Mouse (Mus musculus) neural tube, embryonic 15.5 days (tissue): ENCODE results near the gene Src. TPM values are rescaled to one million over a fixed set of nuclear protein-coding genes. Genes with fewer than 3 reads are reported as not detected.

Source experiments
- ATAC-seq: fragments of 200-750 bp; cut with Nextera tagmentation; 2 replicates; pipeline ENCODE4 v1.8.0; 2017; ENCODE audit warnings: mild to moderate bottlenecking, moderate TSS enrichment, moderate library complexity; ENCODE audit not compliant: low FRiP score
- H3K27ac ChIP-seq: fragments of 300-500 bp; sonication (generic); replicated peaks from 2 replicates; pipeline ENCODE4 v1.5.1; 2015; ENCODE audit warnings: mild to moderate bottlenecking, inconsistent platforms
- H3K27me3 ChIP-seq: fragments of 300-500 bp; sonication (generic); replicated peaks from 2 replicates; pipeline ENCODE4 v1.6.1; 2015; ENCODE audit warnings: inconsistent platforms
- H3K36me3 ChIP-seq: fragments of 300-500 bp; sonication (generic); 2 replicates; pipeline ENCODE4 v1.6.1; 2015; ENCODE audit warnings: inconsistent platforms
- H3K4me1 ChIP-seq: fragments of 300-500 bp; sonication (generic); 2 replicates; pipeline ENCODE4 v1.6.1; 2015; ENCODE audit warnings: inconsistent platforms
- H3K4me2 ChIP-seq: fragments of 300-500 bp; sonication (generic); 2 replicates; pipeline ENCODE4 v1.6.1; 2015; ENCODE audit warnings: inconsistent platforms, mild to moderate bottlenecking, moderate library complexity
- H3K4me3 ChIP-seq: fragments of 300-500 bp; sonication (generic); replicated peaks from 2 replicates; pipeline ENCODE4 v1.5.1; 2015; ENCODE audit warnings: mild to moderate bottlenecking, inconsistent platforms
- H3K9ac ChIP-seq: fragments of 300-500 bp; sonication (generic); replicated peaks from 2 replicates; pipeline ENCODE4 v1.6.1; 2015; ENCODE audit warnings: mild to moderate bottlenecking, inconsistent platforms
- H3K9me3 ChIP-seq: fragments of 300-500 bp; sonication (generic); replicated peaks from 2 replicates; pipeline ENCODE4 v1.6.1; 2016; ENCODE audit warnings: inconsistent platforms
- WGBS: fragments of 180-500 bp; shearing (Covaris S2); methylation state at CpG from one replicate; pipeline ENCODE4 v1.1.7; 2015; ENCODE audit warnings: mixed read lengths; 5-methylcytosine and 5-hydroxymethylcytosine counted together
- polyA plus RNA-seq: library from polyadenylated mRNA; unstranded; fragments of >200 nt; fragmentation: Nextera tagmentation; extraction: Ambion mirVana; gene quantifications from 2 replicates; pipeline ENCODE4 v1.2.1, GENCODE M21; 2015

The Src gene
- polyA plus RNA-seq, 1 experiment from 2014 or later: 33.0 TPM

DNA sequence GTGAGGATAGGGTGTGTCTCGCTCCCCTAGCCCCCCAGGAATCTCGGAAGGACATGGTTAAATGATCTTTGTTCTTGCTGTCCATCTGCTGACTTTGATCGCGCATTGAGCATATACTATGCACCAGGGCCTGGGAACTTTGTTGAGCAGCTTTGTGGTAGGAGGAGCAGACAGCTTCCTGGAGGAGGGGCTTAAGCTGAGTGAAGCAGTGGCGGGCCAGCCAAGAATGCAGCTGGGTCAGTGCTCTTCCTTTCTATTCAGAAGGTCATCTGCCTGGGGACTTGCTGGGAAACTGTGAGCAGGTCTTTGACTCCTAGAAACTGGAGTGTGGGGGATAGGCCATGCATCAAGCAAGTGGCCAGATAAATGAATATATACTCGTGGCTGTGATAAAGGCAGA is 7.9 kb downstream of the Src start:
- no peak overlapping the region for H3K9ac ChIP-seq
- H3K27ac ChIP-seq: 0 out of 2 replicates have a peak overlapping the region, but pooled peaks have one; percentile 90
- H3K36me3 ChIP-seq: 0 out of 2 replicates have a peak, but pooled peaks cover 4% of the 10 kb centered on the region
- no peak for ATAC-seq
- no peaks in the 10 kb centered on the region for H3K27me3 ChIP-seq
- peaks cover 81% of the 10 kb centered on the region for H3K4me1 ChIP-seq
- peak overlapping the region; percentile 90 for H3K4me2 ChIP-seq
- WGBS: 79% methylated on average over 6 of the region's 6 CpGs
- H3K4me3 ChIP-seq: 0 out of 2 replicates have a peak overlapping the region, but pooled peaks have one; percentile 79
- no peaks in the 10 kb centered on the region for H3K9me3 ChIP-seq

DNA sequence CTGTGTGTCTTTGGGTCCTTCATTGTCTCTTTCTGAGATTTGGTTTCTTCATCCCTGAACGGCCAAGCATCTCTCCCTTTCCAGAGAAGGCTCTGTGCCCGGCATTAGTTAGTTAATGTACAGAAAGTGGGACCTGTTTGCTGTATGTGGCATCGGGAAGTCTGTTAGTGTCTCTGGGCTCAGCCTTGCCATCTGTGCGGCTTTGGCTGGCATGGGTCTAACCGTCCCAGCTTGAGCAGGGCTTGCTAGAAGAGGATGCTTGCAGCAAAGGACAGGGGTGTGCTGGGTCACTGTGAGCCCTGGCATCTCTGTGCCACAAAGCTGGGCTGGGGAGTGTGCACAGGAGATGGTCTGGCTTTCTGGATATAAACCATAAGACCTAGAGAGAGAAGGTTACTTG is 8.9 kb downstream of the Src start:
- peaks cover 89% of the 10 kb centered on the region for H3K4me1 ChIP-seq
- H3K4me3 ChIP-seq: no peak overlapping the region
- 0 out of 2 replicates have a peak, but pooled peaks cover 4% of the 10 kb centered on the region for H3K36me3 ChIP-seq
- no peak overlapping the region for H3K9ac ChIP-seq
- no peaks in the 10 kb centered on the region for H3K9me3 ChIP-seq
- ATAC-seq: no peak
- no peaks in the 10 kb centered on the region for H3K27me3 ChIP-seq
- WGBS: 81% methylated on average over 5 of the region's 5 CpGs
- H3K4me2 ChIP-seq: peak overlapping the region; percentile 13; the same call in 1 of the 2 replicates
- H3K27ac ChIP-seq: no peak overlapping the region; the same call in 1 of the 2 replicates

- no peak overlapping the region for H3K4me3 ChIP-seq
- no peaks in the 10 kb centered on the region for H3K9me3 ChIP-seq
- H3K27ac ChIP-seq: no peak overlapping the region
- H3K36me3 ChIP-seq: 0 out of 2 replicates have a peak, but pooled peaks cover 4% of the 10 kb centered on the region
- no peak overlapping the region for H3K9ac ChIP-seq
- WGBS: 90% methylated on average over 13 of the region's 13 CpGs
- H3K4me2 ChIP-seq: no peak overlapping the region
- no peak for ATAC-seq
- H3K4me1 ChIP-seq: peaks cover 91% of the 10 kb centered on the region
- H3K27me3 ChIP-seq: no peaks in the 10 kb centered on the region
These were observed 10.3 kb downstream of the Src start for GRCm38 (mm10) chr2:157428351-157429139.

DNA sequence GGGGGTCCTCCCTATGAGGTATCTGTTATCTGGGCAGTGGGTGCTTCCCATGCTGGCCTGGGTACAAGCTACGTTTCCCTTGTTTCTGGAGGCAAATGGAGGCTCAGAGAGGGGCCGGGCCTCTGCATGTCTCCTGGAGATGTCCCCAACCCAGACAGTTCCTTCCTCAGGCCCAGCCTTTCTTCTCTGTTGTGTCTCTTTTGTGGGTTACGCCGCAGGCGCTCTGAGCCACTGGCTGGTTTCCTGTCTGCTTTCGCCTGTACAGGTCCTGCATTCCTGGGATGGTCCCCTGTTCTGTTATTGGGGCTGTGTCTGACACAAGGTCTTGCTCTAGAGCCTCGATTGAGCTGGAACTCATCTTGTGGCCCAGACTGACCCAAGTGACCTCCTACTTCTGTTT is 11.5 kb downstream of the Src start:
- WGBS: 84% methylated on average over 7 of the region's 7 CpGs
- 0 out of 2 replicates have a peak, but pooled peaks cover 4% of the 10 kb centered on the region for H3K36me3 ChIP-seq
- no peak overlapping the region for H3K4me3 ChIP-seq
- no peak overlapping the region for H3K27ac ChIP-seq
- no peak for ATAC-seq
- H3K4me1 ChIP-seq: peaks cover 98% of the 10 kb centered on the region
- no peaks in the 10 kb centered on the region for H3K9me3 ChIP-seq
- H3K4me2 ChIP-seq: no peak overlapping the region
- no peak overlapping the region for H3K9ac ChIP-seq
- no peaks in the 10 kb centered on the region for H3K27me3 ChIP-seq

DNA sequence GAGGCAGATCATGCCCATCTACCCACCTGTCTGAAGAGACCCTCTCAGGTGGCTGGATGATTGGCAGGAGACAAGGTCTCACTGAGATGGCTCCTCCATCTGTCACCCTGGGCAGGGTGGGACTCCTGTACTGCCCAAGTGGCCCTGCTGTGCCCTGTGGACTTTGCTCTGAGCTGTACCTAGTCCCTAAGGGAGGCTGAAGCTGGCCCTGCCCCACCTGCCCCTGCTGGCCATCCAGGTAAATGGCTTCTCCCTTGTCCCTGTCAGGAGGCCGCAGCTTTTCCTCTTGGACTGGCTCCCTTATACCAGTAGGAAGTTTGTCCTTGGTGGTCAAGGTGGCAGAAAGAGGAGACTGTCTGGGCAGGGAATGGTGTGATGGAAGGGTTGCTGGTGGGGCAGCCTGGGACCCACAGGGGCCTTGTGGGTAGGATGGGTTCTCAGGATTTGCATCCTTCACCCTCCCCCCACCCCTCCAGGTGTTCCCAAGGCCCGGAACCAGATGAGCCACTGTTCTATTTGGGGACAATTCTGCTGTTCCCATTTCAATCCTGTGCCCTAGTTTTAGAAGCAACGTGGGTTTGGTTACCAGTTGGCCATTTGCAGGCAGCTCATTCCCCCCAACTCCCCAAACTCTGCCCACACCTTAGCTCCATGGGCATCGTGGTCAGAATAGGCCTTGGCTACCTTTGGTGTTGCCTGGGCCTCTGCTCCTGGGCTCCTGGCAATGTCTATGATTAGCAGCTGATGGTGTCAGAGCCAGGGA is 12.6 kb downstream of the Src start:
- ATAC-seq: no peak
- no peak overlapping the region for H3K9ac ChIP-seq
- H3K27ac ChIP-seq: no peak overlapping the region
- WGBS: 78% methylated on average over 4 of the region's 4 CpGs
- H3K4me1 ChIP-seq: peaks cover 94% of the 10 kb centered on the region
- no peak overlapping the region for H3K4me2 ChIP-seq
- H3K4me3 ChIP-seq: no peak overlapping the region
- H3K27me3 ChIP-seq: no peaks in the 10 kb centered on the region
- H3K36me3 ChIP-seq: 0 out of 2 replicates have a peak, but pooled peaks cover 4% of the 10 kb centered on the region
- H3K9me3 ChIP-seq: no peaks in the 10 kb centered on the region

- ATAC-seq: no peak
- 0 out of 2 replicates have a peak, but pooled peaks cover 7% of the 10 kb centered on the region for H3K36me3 ChIP-seq
- no peak overlapping the region for H3K9ac ChIP-seq
- H3K4me2 ChIP-seq: no peak overlapping the region
- peak overlapping the region; percentile 77 for H3K27ac ChIP-seq
- no peak overlapping the region for H3K4me3 ChIP-seq
- H3K9me3 ChIP-seq: no peaks in the 10 kb centered on the region
- H3K27me3 ChIP-seq: no peaks in the 10 kb centered on the region
- 74% methylated on average over 5 of the region's 5 CpGs for WGBS
- peaks cover 92% of the 10 kb centered on the region for H3K4me1 ChIP-seq
These were observed 13.7 kb downstream of the Src start for GRCm38 (mm10) chr2:157431912-157432311.

DNA sequence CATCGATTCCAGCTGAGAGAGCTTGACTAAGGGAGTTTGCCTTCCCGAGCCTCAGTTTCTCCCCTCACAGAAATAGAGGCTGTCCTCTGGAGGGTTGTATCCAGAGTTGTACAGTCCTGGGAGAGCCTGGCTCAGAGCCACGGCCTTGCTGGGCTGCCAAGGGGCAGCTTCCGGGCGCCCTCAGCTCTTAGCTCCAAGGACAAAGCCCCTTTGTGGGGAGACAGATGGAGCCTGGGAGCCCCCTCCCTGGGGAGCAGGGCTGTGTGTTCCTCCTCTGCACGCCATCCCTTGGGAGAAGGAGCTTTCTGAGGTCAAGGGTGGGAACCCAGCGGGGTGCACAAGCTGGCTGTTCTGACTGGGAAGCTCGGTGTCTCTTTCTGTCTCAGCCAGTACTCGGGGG is 14.2 kb downstream of the Src start:
- 45% methylated on average over 9 of the region's 9 CpGs for WGBS
- H3K27ac ChIP-seq: peak overlapping the region; percentile 77
- H3K27me3 ChIP-seq: no peaks in the 10 kb centered on the region
- H3K9ac ChIP-seq: no peak overlapping the region
- peak; percentile 60 for ATAC-seq
- H3K9me3 ChIP-seq: no peaks in the 10 kb centered on the region
- H3K4me3 ChIP-seq: no peak overlapping the region
- peaks cover 86% of the 10 kb centered on the region for H3K4me1 ChIP-seq
- 0 out of 2 replicates have a peak, but pooled peaks cover 7% of the 10 kb centered on the region for H3K36me3 ChIP-seq
- no peak overlapping the region for H3K4me2 ChIP-seq

DNA sequence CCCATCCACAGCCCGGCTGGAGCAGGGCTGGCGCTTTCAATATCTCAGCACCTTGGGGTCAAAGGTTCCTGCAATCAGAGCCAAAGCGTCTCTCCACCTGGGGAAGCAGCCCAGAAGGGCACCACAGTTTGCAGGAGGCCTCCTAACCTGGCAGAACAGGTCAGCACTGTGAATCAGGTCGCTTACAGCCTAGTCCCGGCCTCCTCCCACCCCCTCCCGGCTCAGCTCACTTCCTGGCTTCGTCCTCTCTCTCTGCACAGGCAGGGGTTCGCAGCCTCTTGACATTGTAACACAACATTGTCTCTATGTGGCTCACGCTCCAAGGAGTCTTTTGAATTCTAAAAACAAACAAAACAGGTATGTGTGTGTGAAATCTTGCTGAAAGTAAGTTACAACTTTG is 15.8 kb downstream of the Src start:
- Histone ChIP-seq H3K27ac (peak overlapping the region; percentile 77), H3K4me1 (peaks cover 74% of the 10 kb centered on the region), H3K9me3 (no peaks in the 10 kb centered on the region), H3K27me3 (no peaks in the 10 kb centered on the region), H3K36me3 (0 out of 2 replicates have a peak, but pooled peaks cover 3% of the 10 kb centered on the region), H3K4me2 (no peak overlapping the region), H3K4me3 (no peak overlapping the region), H3K9ac (no peak overlapping the region)
- ATAC-seq: no peak
- 43% methylated on average over 9 of the region's 9 CpGs for WGBS

- Histone ChIP-seq H3K9me3 (no peaks in the 10 kb centered on the region), H3K27me3 (no peaks in the 10 kb centered on the region), H3K27ac (peak overlapping the region; percentile 77), H3K36me3 (0 out of 2 replicates have a peak, but pooled peaks cover 3% of the 10 kb centered on the region), H3K4me3 (no peak overlapping the region), H3K9ac (no peak overlapping the region), H3K4me1 (peaks cover 69% of the 10 kb centered on the region), H3K4me2 (no peak overlapping the region)
- 27% methylated on average over 6 of the region's 6 CpGs for WGBS
- ATAC-seq: peak; percentile 48
These were observed 16.3 kb downstream of the Src start for GRCm38 (mm10) chr2:157434497-157434896.

- Histone ChIP-seq H3K4me3 (no peak overlapping the region), H3K27ac (no peak overlapping the region), H3K4me1 (peaks cover 52% of the 10 kb centered on the region), H3K36me3 (peaks cover 17% of the 10 kb centered on the region), H3K9ac (no peak overlapping the region), H3K27me3 (no peaks in the 10 kb centered on the region), H3K9me3 (no peaks in the 10 kb centered on the region), H3K4me2 (no peak overlapping the region)
- ATAC-seq: no peak
- WGBS: 85% methylated on average over 11 of the region's 11 CpGs
These were observed 18.3 kb downstream of the Src start for GRCm38 (mm10) chr2:157436496-157436895.

DNA sequence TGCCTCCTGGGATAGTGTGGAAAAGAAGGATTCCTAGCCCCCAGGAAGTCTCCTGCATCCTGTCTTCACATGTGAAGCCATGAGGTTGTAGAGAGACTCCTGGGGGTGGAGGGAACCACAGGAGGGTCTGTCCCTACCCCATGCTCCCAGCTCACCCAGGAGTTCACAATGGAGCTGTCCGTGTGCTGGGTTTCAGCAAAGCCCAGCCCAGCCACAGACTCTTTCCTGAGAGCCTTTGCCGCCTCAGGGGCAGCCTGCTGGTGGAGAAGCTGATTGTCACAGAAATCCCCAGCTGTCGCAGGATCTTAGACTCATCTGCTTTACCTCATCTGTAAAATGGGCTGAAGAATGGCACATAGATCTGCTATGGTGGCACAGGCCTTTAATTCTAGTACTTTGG is 18.9 kb downstream of the Src start:
- H3K36me3 ChIP-seq: peaks cover 22% of the 10 kb centered on the region
- no peak overlapping the region for H3K4me3 ChIP-seq
- H3K4me2 ChIP-seq: no peak overlapping the region
- H3K9ac ChIP-seq: no peak overlapping the region
- H3K27me3 ChIP-seq: no peaks in the 10 kb centered on the region
- no peaks in the 10 kb centered on the region for H3K9me3 ChIP-seq
- H3K27ac ChIP-seq: no peak overlapping the region
- ATAC-seq: no peak
- peaks cover 45% of the 10 kb centered on the region for H3K4me1 ChIP-seq
- 94% methylated on average over 3 of the region's 3 CpGs for WGBS
